In genomic region chr14:108459356-108459755, GRCm38 (mm10) we compare ENCODE assay signal across 12 mouse cellular contexts.
"Had no signal": no experiment of that assay in that cellular context is flagged by ENCODE, and none has a peak within 500 bp of the region (broad histone marks: within the 10 kb centered on the region; RNA-seq: fewer than 3 reads in every experiment).

No protein-coding gene starts in this region.

- H3K4me2 ChIP-seq: kidney, embryonic 15.5 days; limb, embryonic 15.5 days; liver, embryonic 12.5 days; lung, embryonic 15.5 days; midbrain, embryonic 12.5 days; stomach, embryonic 15.5 days had no signal

- DNase-seq: kidney, postnatal 4 days; right cerebral cortex, postnatal 14 days; thymus, adult 2 months; thymus, postnatal 25 days had no signal

- H3K9ac ChIP-seq: kidney, embryonic 15.5 days; limb, embryonic 15.5 days; liver, embryonic 12.5 days; lung, embryonic 15.5 days; midbrain, embryonic 12.5 days; stomach, embryonic 15.5 days had no signal

- H3K36me3 ChIP-seq: kidney, embryonic 15.5 days; limb, embryonic 15.5 days; liver, embryonic 12.5 days; lung, embryonic 15.5 days; midbrain, embryonic 12.5 days; stomach, embryonic 15.5 days had no signal

- H3K9me3 ChIP-seq: kidney, embryonic 15.5 days; limb, embryonic 15.5 days; liver, embryonic 12.5 days; lung, embryonic 15.5 days; midbrain, embryonic 12.5 days; stomach, embryonic 15.5 days had no signal

- ATAC-seq: liver, embryonic 12.5 days; midbrain, embryonic 16.5 days had no signal

- H3K27me3 ChIP-seq: kidney, embryonic 15.5 days; limb, embryonic 15.5 days; liver, embryonic 12.5 days; lung, embryonic 15.5 days; midbrain, embryonic 12.5 days; stomach, embryonic 15.5 days had no signal

- H3K4me1 ChIP-seq: kidney, embryonic 15.5 days; limb, embryonic 15.5 days; liver, embryonic 12.5 days; lung, embryonic 15.5 days; midbrain, embryonic 12.5 days; stomach, embryonic 15.5 days had no signal

- H3K27ac ChIP-seq: kidney, embryonic 15.5 days; layer of hippocampus, adult 2 months; limb, embryonic 15.5 days; liver, embryonic 12.5 days; lung, embryonic 15.5 days; midbrain, embryonic 12.5 days; stomach, embryonic 15.5 days had no signal

- H3K4me3 ChIP-seq: kidney, embryonic 15.5 days; layer of hippocampus, adult 2 months; limb, embryonic 15.5 days; liver, embryonic 12.5 days; lung, embryonic 15.5 days; midbrain, embryonic 12.5 days; stomach, embryonic 15.5 days had no signal
